Mouse (Mus musculus) spleen, postnatal 14 days (tissue): ENCODE measurements around the gene Mesd.
"Not testable (repeated sequence)": the region's sequence is repeated elsewhere in the genome, so short reads cannot be mapped to it uniquely, and the experiment has no call there.

Source experiments
- DNase-seq, 2 experiments: peaks; one replicate each; pipeline ENCODE4 v3.0.0; 2021 to 2022; ENCODE audit warnings: low spot score in 2 of 2

Mesd gene

GRCm38 (mm10) chr7:83878676-83879448 lies 5.4 kb upstream of the Mesd start:
- no peak for DNase-seq

- no peak for DNase-seq
Measured at GRCm38 (mm10) chr7:83882150-83882632, 2.1 kb upstream of the Mesd start.

GRCm38 (mm10) chr7:83882633-83883275 lies 1.5 kb upstream of the Mesd start:
- DNase-seq = peak in 1 of 2 experiments; percentile 61

- DNase-seq = peak; percentile 64 to 72
Measured at GRCm38 (mm10) chr7:83883276-83884020, 818 bp upstream of the Mesd start.

GRCm38 (mm10) chr7:83884921-83885532 lies 761 bp downstream of the Mesd start:
- DNase-seq = peak; percentile 20 to 23

- DNase-seq = no peak
Measured at GRCm38 (mm10) chr7:83885835-83886234, 1.6 kb downstream of the Mesd start.

- DNase-seq = peak in 1 of 2 experiments; percentile 20
Measured at GRCm38 (mm10) chr7:83886366-83887129, 2.3 kb downstream of the Mesd start.

GRCm38 (mm10) chr7:83889383-83889782 lies 5.1 kb downstream of the Mesd start:
- peak in 1 of 2 experiments; percentile 20 for DNase-seq

- DNase-seq = not testable (repeated sequence)
Measured at GRCm38 (mm10) chr7:83889946-83890345, 5.7 kb downstream of the Mesd start.

- DNase-seq = peak; percentile 100
Measured at GRCm38 (mm10) chr7:83891433-83892332, 7.4 kb downstream of the Mesd start.

- no peak for DNase-seq
Measured at GRCm38 (mm10) chr7:83892333-83892669, 8.0 kb downstream of the Mesd start.

GRCm38 (mm10) chr7:83894348-83894747 lies 10.1 kb downstream of the Mesd start:
- no peak for DNase-seq

GRCm38 (mm10) chr7:83896077-83896740 lies 11.9 kb downstream of the Mesd start:
- DNase-seq = no peak

GRCm38 (mm10) chr7:83898267-83898666 lies 14.0 kb downstream of the Mesd start:
- no peak for DNase-seq

- DNase-seq = no peak
Measured at GRCm38 (mm10) chr7:83900519-83900918, 16.3 kb downstream of the Mesd start.

GRCm38 (mm10) chr7:83901425-83901824 lies 17.2 kb downstream of the Mesd start:
- DNase-seq = no peak

GRCm38 (mm10) chr7:83902296-83903145 lies 18.3 kb downstream of the Mesd start:
- no peak for DNase-seq

- no peak for DNase-seq
Measured at GRCm38 (mm10) chr7:83904831-83905230, 20.6 kb downstream of the Mesd start.

- DNase-seq = no peak
Measured at GRCm38 (mm10) chr7:83911909-83912308, 27.6 kb downstream of the Mesd start.
